Mouse (Mus musculus): Measurements from ENCODE around the gene Prr11. TPM values are rescaled to one million over a fixed set of nuclear protein-coding genes. Genes with fewer than 3 reads are reported as not detected.

Gene Prr11
- polyA plus RNA-seq (2012; rRNA removed) = 7.1 and 8.6 TPM in 2 replicates

DNA sequence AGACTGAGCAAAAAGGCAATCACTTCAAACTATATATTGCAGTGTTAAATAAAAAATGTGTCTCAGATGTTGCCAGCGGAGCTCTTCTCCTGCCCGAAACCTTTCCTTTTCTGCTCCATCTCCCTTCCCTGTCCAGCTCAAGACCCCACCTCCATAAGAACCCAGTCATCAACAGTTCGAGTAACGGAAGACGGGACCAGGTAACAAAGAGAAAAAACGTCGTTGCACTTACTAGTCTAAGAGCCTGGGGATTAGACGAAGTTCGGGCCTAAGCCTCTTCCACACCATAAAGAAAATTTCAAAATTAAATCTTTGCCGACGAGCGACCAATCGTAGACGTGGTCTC, at the start of gene Prr11:
Gene Prr11, minus strand, starts transcription at position 300 of the 346 bp plus-strand sequence.
- DNase-seq (ENCODE audit: low read depth) = no peak
- TF ChIP-seq CTCF (IDR thresholded peaks at IDR 0.05; ENCODE audit: borderline replicate concordance, extremely low read depth, insufficient read depth, insufficient read length) (no peak), POLR2A (IDR thresholded peaks at IDR 0.05; ENCODE audit: borderline replicate concordance, extremely low read depth, insufficient read depth, insufficient read length, poor library complexity, severe bottlenecking) (no peak)

DNA sequence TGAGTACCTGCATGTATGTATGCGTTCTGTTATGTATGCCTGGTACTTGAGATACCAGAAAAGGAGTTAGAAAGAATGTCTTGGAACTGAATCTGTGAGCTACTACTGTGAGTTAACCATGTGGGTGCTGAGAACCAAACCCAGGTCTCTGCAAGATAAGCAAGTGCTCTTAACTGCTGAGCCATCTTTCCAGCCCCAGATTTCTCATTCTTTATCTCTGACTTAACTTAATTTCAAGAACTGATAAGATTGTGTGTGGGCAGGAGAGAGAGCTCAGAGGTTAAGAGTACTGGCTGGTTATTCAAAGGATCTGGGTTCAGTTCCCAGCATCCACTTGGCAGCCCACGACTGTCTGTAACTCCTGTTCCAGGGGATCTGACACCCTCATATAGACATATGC, 49.5 kb upstream of the Prr11 start:
- TF ChIP-seq POLR2A (IDR thresholded peaks at IDR 0.05; ENCODE audit: borderline replicate concordance, extremely low read depth, insufficient read depth, insufficient read length, poor library complexity, severe bottlenecking) (no peak), CTCF (IDR thresholded peaks at IDR 0.05; ENCODE audit: borderline replicate concordance, extremely low read depth, insufficient read depth, insufficient read length) (no peak)
- no peak for DNase-seq (ENCODE audit: low read depth)

DNA sequence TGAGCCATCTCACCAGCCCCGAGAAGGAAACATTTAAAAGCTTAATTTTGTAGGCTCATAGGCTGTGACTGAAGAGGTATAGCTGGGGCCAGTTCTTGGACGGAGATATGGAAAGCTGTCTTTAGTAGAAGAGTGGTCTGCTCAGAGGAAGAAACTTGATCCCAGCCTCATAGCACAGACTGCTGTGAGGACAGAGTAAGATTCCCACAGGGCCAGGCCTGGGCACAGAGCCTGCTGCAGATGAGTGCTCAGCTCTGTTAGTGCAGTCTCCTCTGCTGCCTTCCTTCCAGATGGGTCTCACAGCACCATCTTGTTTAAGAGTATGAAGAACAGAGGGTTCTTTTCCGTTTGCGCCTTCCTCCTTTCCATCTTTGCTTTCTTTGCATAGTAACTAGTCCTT, 27.7 kb upstream of the Prr11 start:
- TF ChIP-seq CTCF (IDR thresholded peaks at IDR 0.05; ENCODE audit: borderline replicate concordance, extremely low read depth, insufficient read depth, insufficient read length) = no peak
- TF ChIP-seq POLR2A (IDR thresholded peaks at IDR 0.05; ENCODE audit: borderline replicate concordance, extremely low read depth, insufficient read depth, insufficient read length, poor library complexity, severe bottlenecking) = no peak

DNA sequence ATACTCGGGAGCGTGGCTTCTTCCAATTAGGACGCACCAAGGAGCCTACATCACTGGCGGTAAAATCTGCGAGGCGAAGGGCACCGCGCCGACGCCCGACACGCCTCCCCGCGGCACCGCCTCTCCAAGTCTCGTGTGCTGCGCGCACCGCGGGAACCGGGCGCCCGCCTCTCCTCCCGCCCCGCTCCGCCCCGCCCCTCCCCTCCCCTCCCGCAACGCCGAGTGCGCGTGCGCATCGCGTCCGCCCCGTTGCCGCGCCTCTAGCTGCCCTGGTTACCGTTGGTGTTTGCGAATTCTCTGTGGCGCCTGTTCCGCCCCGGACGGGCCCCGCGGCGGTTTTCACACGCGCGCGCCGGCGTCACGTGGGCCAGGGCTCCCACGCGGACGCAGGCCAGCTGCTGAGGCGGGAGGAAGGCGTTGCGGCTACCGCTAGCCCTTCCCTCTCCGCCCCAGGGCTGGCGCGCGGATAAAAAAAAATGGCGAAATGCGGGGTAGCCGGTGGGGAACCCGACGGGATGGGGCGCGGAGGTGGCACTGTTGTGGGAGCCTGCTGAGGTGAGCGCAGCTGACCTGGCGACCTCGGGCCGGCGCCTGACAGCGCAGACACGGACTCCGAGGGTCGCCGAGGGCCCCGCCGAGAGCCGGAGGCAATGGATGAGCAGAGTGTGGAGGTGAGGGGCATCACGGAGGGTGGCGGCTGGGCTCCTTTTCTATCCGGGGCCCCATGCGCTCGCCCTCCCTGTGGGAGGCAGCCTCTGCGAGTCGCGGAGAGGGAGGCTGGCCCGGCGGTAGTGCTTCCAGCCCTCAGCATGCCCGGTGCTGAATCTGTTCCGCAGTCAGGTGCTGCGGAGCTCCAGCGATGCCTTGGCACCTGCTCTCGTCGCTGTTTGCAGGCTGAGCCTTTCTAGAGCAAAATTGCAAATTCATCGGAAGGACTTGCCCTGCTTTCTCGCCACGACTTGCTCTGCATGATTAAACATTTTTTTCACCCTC, 18.6 kb upstream of the Prr11 start, which contains the start of gene Trim37:
Gene Trim37, plus strand, starts transcription at position 254 of the 993 bp plus-strand sequence.
- TF ChIP-seq CTCF (IDR thresholded peaks at IDR 0.05; ENCODE audit: borderline replicate concordance, extremely low read depth, insufficient read depth, insufficient read length) (no peak), POLR2A (IDR thresholded peaks at IDR 0.05; ENCODE audit: borderline replicate concordance, extremely low read depth, insufficient read depth, insufficient read length, poor library complexity, severe bottlenecking) (peak; percentile 74; the same call in 1 of the 2 replicates)
- peak; percentile 97 for DNase-seq (ENCODE audit: low read depth)

More for the DNA sequence above, 27.7 kb upstream of the Prr11 start:
- DNase-seq (ENCODE audit: low read depth) = no peak

DNA sequence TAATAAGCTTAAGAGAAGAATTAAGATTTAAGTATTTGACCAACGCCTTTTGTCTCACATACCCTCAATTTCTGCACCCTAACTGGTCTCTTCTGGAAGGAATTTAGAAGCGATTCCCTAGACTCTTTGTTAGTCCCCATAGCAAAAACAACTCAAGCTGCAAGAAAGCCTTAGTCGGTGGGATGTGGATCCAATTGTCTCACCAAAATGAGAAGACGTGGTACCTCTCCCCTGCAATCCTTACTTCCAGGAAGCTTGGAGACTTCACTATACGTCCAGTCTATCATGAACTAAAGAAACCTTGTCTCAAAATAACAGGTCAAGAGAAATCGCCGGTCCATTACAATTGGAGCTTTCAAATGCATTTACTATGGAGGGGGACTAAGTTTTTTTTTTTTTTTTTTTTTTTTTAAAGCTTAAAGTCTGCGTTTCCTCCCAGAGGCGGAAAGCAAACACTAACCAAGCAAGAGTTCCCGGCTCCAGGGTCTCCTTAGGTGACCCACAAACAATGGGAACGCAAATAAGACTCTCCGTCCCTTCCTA, 17.8 kb upstream of the Prr11 start:
- TF ChIP-seq POLR2A (IDR thresholded peaks at IDR 0.05; ENCODE audit: borderline replicate concordance, extremely low read depth, insufficient read depth, insufficient read length, poor library complexity, severe bottlenecking) (no peak), CTCF (IDR thresholded peaks at IDR 0.05; ENCODE audit: borderline replicate concordance, extremely low read depth, insufficient read depth, insufficient read length) (no peak)
- DNase-seq (ENCODE audit: low read depth) = peak; percentile 65

DNA sequence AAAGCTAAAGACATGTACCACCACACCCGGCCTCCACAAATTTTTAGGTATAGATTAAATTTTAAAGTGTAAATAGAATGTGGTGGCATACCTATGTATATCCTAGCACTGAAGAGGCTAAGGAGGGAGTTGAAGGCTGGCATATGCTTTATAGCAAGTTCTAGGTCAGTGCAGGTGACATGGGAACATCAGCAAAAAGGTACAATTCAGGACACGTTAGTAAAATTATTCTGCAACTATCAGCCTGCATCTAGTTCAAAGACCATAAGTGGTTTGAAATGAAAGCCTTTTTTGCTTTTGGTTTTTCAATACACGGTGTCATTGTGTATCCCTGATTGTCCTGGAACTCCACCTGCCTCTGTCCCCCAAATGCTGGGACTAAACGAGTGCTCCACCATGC, 17.1 kb upstream of the Prr11 start:
- TF ChIP-seq CTCF (IDR thresholded peaks at IDR 0.05; ENCODE audit: borderline replicate concordance, extremely low read depth, insufficient read depth, insufficient read length) (no peak), POLR2A (IDR thresholded peaks at IDR 0.05; ENCODE audit: borderline replicate concordance, extremely low read depth, insufficient read depth, insufficient read length, poor library complexity, severe bottlenecking) (no peak)
- DNase-seq (ENCODE audit: low read depth) = no peak

DNA sequence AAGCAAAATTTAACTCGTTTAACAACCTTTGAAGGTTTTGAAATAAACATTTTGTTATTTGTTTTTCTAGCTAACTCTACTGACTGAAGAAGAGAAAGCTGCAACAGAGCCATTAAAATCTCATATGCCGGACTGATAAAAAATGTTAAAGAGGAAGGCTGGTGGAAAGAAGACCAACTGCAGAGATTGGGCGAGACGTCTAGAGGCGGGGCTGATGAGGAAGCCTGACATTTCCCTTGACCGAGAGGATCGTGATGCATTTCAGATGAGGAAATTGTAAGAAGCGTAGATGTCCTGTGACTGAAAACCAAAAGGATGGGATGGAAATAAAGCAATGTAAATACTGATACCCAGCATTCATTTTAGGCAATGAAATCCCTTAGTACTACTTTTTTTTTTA, 13.4 kb upstream of the Prr11 start:
- no peak for DNase-seq (ENCODE audit: low read depth)

DNA sequence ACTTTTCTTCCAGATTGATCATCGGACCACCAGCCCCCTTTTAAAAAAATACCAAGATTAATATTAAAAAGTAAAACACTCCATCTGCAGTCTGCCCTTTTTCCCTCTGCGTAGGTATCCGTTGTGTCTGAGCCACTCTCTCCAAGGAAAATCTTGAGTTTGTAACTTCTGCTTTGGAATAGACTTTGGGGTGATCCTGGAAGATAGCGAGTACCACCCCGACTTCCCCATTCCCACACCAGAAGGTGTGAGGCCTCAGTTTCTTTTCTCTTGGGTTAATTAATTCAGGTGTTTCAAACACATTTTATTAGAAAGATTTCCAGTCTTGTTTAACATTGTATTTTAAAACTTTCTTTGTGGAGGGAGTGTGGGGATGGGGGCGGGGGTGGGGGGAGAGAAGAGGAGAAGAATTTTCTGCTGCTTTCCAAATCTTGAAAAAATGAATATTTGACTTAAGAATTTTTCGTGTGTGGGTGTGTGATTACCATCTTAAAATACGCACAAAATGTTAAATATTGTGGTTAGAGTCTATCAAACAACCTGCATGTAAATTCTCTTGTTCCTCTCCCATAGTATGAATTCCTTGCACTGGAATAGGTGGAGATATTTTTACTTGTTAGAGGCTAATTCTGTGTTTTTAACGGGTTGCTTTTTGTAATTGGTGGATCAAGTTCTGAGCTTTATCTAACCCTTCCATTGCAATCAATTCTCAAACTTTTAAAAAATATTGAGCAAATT, 1.8 kb upstream of the Prr11 start:
- no peak for TF ChIP-seq POLR2A (IDR thresholded peaks at IDR 0.05; ENCODE audit: borderline replicate concordance, extremely low read depth, insufficient read depth, insufficient read length, poor library complexity, severe bottlenecking)
- no peak for TF ChIP-seq CTCF (IDR thresholded peaks at IDR 0.05; ENCODE audit: borderline replicate concordance, extremely low read depth, insufficient read depth, insufficient read length)
- DNase-seq (ENCODE audit: low read depth) = no peak

More for the DNA sequence above, 13.4 kb upstream of the Prr11 start:
- TF ChIP-seq CTCF (IDR thresholded peaks at IDR 0.05; ENCODE audit: borderline replicate concordance, extremely low read depth, insufficient read depth, insufficient read length) (no peak), POLR2A (IDR thresholded peaks at IDR 0.05; ENCODE audit: borderline replicate concordance, extremely low read depth, insufficient read depth, insufficient read length, poor library complexity, severe bottlenecking) (no peak)

DNA sequence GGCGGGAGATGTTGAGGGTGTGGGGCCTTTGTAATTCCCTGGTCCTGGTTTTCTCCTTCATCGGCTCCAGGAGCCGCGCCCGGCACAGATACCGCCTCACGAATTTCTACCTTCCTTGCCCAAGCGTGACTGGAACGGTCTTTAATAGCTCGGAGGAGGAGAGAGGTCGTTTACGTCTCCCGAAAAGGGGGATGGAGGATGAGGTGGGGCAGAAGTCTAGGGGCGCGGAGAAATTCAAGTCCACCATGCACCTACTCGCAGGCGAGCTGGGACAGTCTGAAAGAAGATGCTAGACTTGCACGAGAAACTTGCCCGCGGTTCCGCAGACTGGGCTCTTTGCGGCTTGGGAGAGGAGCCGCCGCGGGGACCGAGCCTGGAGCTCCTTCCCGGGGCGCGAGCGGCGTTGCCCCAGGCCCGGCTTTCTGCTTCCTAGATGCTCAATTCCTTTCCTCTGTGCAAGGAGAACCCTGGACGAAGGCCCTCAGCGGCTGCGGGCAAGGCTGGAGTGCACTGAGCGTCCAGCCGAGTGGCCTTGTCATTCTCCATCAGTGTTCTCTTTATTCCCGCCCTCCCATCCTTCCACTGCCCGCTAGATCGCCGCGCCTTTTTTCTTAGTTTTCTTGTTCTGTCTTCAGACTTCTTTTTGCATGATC, 1.1 kb upstream of the Prr11 start:
- peak; percentile 18; the same call in 1 of the 2 replicates for TF ChIP-seq POLR2A (IDR thresholded peaks at IDR 0.05; ENCODE audit: borderline replicate concordance, extremely low read depth, insufficient read depth, insufficient read length, poor library complexity, severe bottlenecking)
- TF ChIP-seq CTCF (IDR thresholded peaks at IDR 0.05; ENCODE audit: borderline replicate concordance, extremely low read depth, insufficient read depth, insufficient read length) = no peak
- peak; percentile 52 for DNase-seq (ENCODE audit: low read depth)

DNA sequence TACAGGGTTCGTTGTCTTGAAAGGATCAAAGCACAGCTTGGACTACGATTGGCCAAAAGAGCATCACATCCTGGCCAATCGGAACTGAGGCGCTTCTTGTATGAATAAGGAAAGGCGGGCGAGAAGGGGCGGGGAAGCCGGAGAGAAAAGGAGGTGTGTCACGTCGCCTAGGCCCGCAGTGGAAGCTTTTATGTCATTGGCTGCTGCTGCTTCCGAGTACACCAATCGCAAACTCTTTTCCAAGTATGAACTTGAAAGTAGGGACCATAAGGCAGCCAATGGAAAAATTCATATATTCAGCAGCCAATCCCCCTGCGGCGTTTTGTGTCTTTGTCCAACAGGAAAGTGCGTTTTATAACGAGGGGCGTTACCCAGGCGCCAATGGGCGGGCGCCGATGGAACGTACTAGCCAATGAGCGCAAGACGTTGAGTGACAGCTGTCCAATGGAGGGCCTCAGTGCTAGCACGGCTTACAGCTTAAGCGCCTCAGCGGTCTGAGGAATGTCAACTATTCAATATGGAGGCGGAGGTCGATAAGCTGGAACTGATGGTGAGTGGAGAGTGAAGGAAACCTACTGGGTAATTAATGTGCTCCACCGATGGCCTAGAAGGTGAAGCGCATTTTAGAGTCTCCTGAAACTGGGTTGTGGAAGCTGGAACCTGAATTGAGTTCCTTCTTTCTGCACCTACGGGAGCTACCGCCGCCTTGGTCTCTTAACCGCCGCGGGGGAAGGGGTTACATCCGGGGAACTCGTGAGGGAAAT, 429 bp upstream of the Prr11 start, which contains the start of gene Ska2:
Gene Ska2, plus strand, starts transcription at position 480 of the 764 bp plus-strand sequence.
- DNase-seq (ENCODE audit: low read depth) = peak; percentile 100
- no peak for TF ChIP-seq CTCF (IDR thresholded peaks at IDR 0.05; ENCODE audit: borderline replicate concordance, extremely low read depth, insufficient read depth, insufficient read length)
- TF ChIP-seq POLR2A (IDR thresholded peaks at IDR 0.05; ENCODE audit: borderline replicate concordance, extremely low read depth, insufficient read depth, insufficient read length, poor library complexity, severe bottlenecking) = no peak; the same call in 1 of the 2 replicates
